Mouse (Mus musculus) myocyte (in vitro differentiated cells): Measurements from ENCODE around the gene Cbx8.

Source experiments
- E2F4 ChIP-seq: IDR thresholded peaks from one replicate; pipeline ENCODE4 v1.6.1; 2011; ENCODE audit warnings: mild to moderate bottlenecking, control low read depth, moderate library complexity; ENCODE audit not compliant: insufficient read depth
- POLR2A ChIP-seq: IDR thresholded peaks from one replicate; pipeline ENCODE4 v1.6.1; 2011; ENCODE audit warnings: low read depth, mild to moderate bottlenecking, control low read depth, moderate library complexity; ENCODE audit not compliant: insufficient read length
- POLR2AphosphoS2 ChIP-seq: IDR thresholded peaks from one replicate; pipeline ENCODE4 v1.6.1; 2011; ENCODE audit warnings: low read depth, control low read depth; ENCODE audit not compliant: insufficient read length
- TCF12 ChIP-seq: IDR thresholded peaks from one replicate; pipeline ENCODE4 v1.6.1; 2011; ENCODE audit warnings: mild to moderate bottlenecking, control low read depth; ENCODE audit not compliant: poor library complexity, insufficient read depth, severe bottlenecking
- TCF3 ChIP-seq: IDR thresholded peaks from one replicate; pipeline ENCODE4 v1.6.1; 2011; ENCODE audit warnings: low read depth, control low read depth; ENCODE audit not compliant: insufficient read length
- USF1 ChIP-seq: IDR thresholded peaks from one replicate; pipeline ENCODE4 v1.6.1; 2011; ENCODE audit warnings: low read depth, mild to moderate bottlenecking, control low read depth, moderate library complexity

DNA sequence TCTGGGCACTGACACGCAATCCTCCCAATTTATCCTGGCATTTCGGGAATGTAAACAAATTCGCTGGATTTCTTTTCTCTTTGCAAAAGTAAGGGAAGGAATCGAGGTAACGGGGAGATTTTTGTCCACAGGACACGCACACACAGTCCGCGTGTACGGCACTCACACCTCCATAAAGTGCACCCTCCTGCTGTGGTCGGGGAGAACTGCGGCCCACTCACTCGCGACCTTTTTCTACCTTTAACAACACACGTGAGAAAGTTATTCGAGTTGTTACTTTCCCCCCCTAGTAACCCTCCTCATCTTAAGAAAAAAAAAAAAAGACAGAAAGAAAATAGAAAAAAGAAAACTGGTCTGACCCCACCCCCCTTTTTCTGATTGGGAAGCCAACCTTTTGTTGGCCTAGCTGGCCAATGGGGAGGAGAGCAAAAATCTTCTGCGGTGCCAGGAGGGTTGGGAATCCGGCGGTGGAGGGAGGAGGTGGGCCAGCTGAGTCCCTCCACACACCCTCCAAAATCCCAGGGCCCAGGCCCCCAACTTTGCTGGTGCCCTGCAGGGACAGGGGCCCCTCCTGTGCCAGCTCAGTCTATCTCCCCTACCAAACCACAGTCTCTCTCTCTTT lies 2.9 kb downstream of the Cbx8 start:
- no peak for TF ChIP-seq TCF12
- TF ChIP-seq POLR2AphosphoS2, result no peak
- TF ChIP-seq USF1, result no peak
- TF ChIP-seq POLR2A, result no peak
- no peak for TF ChIP-seq TCF3
- TF ChIP-seq E2F4, result no peak
